Mouse (Mus musculus): ENCODE results near the gene Clic1.
"Not testable (repeated sequence)": the region's sequence is repeated elsewhere in the genome, so short reads cannot be mapped to it uniquely, and the experiment has no call there.

Gene Clic1

GRCm38 (mm10) chr17:35021163-35021808 lies 28.5 kb upstream of the Clic1 start:
- DNase-seq (ENCODE audit: low spot score in 2 of 2): peak; percentile 70 to 81

DNA sequence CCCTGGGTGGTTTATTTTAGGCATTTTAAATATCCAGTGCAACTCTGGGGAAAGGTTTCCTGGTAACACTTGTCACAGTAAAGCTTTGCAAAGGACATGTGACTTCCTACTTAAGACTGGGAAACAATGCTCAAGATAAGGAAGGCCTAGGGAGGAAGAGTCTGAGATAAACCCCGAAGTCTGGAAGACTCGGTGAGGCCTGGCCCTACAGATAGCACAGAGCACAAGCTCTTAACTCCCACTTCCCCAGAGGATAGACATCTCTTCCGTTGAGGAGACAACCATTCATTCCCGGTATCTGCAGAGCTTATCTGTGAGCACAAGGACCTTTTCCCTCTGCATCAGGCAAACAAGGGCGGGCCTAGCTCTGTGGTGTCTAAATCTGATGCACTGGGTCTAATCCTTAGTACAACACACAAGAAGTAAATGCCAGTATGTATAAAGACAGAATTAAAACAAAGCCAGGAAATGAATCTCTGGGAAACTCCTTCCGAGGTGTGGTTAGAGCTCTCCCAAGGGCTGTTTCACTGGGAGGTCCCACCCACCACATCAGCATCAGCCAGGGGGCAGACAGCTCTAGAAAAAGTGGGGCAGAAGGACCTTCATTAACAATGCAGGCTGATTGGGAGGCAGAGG lies 27.8 kb upstream of the Clic1 start:
- no peak for DNase-seq (ENCODE audit: low spot score in 2 of 2)

GRCm38 (mm10) chr17:35022541-35023060 lies 27.2 kb upstream of the Clic1 start:
- no peak for DNase-seq (ENCODE audit: low spot score in 2 of 2)

DNA sequence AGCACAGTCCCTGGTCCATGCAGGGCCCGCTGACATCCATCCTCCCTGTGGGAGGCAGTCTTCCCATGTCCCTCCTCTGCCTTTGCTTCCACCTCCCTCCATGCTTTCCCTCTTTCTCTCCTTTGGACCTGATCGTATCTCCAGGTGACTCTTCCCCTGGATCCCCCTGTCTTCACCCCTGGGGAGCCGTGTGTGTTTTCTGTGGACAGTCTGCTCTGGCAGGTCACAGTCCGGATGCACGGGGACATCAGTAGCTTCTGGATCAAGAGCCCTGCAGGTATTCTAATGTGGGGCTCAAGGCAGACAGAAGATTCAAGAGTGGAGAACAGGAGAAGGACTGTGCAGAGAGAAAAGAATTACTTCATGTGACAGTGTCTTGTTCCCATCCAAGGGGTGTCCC lies 26.5 kb upstream of the Clic1 start:
- no peak for DNase-seq (ENCODE audit: low spot score in 2 of 2)

GRCm38 (mm10) chr17:35023756-35024155 lies 26.0 kb upstream of the Clic1 start:
- DNase-seq (ENCODE audit: low spot score in 2 of 2): no peak

- DNase-seq (ENCODE audit: low spot score in 2 of 2): no peak
These were observed 25.5 kb upstream of the Clic1 start for GRCm38 (mm10) chr17:35024261-35024660.

GRCm38 (mm10) chr17:35024691-35025488 lies 24.9 kb upstream of the Clic1 start:
- DNase-seq (ENCODE audit: low spot score in 2 of 2): no peak

- DNase-seq (ENCODE audit: low spot score in 2 of 2): no peak
These were observed 23.6 kb upstream of the Clic1 start for GRCm38 (mm10) chr17:35026206-35026605.

DNA sequence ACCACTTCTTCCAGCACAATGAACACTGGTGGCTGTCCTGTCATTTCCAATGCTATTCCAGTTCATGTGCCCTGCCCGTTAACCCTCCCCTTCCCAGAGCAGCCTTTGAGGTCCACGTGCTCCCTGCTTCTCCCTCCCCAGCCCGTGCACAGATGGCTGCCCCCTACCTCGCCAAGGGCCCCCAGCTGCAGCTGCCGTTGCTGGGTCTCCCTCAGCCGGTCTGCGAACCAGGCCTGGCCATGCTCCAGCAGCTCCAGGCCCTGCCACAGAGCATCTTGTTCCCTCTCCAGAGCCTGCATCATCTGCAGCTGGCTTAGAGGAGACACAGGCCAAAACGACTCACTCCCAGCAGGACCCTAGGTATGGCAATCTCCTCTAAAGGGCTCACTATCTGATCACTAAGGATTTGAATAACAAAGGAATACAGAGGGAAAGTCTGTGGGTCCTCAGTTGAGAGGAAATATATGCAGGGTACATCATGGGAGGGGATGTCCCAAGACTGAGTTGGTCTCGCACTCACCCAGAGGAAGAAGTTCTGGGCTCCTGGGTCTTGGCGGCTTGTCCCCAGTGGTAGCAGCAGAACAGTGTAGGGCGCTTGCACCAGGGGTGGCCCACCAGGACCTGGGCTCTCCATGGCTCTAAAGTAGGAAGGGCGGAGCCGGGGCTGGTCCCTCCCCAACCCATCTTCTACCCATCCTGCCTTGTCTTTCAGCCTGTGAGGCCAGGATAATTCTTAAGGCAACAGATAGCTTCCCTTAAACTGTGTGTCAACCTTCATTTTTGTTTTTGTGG lies 22.3 kb upstream of the Clic1 start, which contains the start of gene Sapcd1:
Sapcd1 (minus strand) TSS at position 740 of the 792 bp plus-strand sequence.
- peak in 1 of 2 experiments; percentile 51 for DNase-seq (ENCODE audit: low spot score in 2 of 2)

DNA sequence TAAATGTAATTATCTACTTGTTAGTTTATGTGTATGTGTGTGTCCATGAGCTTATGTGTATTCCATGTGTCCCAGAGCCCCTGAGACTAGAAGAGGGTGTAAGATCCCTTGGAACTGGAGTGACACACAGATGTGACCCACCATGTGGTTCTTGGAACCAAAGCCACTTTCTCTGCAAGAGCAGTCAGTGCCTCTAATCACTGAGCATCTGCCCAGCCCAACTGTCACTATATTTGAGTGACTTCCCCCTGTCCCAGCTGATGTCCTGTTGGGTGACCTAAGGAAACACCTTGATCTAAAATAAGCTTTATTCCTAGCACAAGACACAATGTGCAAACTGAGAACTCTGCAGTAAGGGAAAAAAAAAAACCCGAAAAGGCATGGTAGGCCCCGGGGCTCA lies 21.5 kb upstream of the Clic1 start:
- DNase-seq (ENCODE audit: low spot score in 2 of 2): no peak

DNA sequence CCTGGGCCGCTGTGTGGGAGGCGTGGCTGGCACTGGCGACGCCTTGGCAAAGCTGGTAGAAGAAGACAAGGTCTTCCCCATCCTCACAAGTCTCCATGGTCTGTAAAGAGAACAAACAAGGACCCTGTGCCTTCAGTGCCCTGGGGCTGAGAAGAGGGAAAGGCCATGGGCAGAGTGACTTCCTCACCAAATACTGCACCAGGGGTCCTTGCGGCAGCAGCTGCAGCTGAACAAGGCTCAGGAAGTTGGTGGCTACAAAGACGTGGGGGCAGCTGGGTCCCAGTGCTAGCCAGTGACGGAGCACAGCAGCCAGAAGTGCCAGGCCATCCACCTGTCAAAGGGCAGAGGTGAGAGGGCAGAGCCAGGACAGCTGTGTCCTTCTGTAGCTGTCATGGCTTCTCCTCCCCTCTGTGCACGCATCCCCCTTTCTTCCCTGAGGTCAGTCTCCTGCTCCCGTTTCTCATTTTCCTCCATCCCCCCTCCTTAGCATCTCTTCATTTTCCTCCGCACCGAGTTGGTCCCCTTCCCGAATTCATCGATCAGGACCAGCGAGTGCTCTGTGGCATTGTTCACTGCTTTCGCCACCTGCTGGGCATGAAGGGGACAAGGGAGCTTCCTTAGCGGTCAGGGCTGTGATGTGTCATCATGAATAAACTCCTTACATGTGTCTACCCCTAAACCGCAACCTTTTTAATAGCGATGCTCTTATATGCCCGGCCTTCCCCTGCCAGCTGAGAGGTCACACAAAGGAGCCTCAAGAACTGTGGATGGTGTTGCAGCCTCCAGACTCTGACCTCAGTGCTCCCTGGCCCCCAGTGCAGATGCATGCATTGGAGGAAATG lies 19.9 kb upstream of the Clic1 start:
- DNase-seq (ENCODE audit: low spot score in 2 of 2): no peak

DNA sequence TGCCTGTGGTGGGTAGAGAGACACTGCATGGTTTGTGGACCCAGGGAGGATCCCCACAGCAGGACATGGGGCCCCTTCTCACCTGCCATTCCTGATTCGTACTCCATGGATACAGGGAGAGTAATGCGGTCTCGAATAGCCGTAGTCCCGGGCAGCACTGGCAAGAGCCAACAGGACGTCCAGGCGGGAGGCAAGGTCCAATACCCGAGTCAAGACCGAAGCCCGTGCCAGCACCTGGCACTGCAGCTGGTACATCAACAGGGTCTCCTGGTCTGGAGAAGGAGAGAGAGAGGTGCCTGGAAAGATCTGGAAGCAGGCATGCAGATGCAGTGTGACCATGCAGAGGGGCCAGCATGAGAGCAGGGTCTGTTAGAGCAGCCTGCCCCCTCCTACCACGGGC lies 18.5 kb upstream of the Clic1 start:
- DNase-seq (ENCODE audit: low spot score in 2 of 2): no peak

DNA sequence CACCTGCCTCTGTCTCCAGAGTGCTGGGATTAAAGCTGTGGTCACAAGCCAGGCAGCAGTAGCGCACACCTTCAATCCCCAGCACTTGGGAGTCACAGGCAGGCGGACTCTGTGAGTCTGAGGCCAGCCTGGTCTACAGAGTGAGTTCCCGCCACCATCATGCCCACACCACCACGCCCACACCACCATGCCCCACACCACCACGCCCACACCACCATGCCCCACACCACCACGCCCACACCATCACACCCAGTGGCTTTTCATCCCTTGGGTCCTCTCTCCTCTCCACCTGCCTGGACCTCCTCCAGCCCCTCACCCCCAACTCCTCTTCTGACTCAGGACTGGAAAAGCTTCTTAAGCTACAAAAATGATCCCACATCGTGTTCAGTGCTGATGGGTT lies 17.9 kb upstream of the Clic1 start:
- no peak for DNase-seq (ENCODE audit: low spot score in 2 of 2)

- no peak for DNase-seq (ENCODE audit: low spot score in 2 of 2)
These were observed 17.4 kb upstream of the Clic1 start for GRCm38 (mm10) chr17:35032323-35032870.

GRCm38 (mm10) chr17:35033703-35034102 lies 16.1 kb upstream of the Clic1 start:
- DNase-seq (ENCODE audit: low spot score in 2 of 2): not testable (repeated sequence)

DNA sequence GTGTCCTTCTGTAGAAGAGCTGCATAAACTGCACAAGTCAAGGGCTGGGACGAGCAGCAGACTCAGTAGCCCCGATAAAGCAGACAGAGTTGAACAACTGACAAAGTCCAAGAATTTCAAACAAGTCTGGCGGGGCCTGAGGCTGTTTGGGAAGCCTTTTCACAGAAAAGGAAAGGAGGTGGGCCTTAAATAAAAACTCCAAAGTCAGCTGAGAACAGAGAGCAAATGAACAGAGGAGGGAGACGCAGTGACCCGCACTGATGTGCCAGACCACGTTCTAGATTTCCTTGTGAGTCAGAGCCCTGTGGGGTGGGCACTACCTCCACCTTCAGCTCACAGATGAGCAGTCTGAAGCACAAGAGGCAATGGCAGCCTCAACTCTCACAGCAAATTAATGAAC lies 14.9 kb upstream of the Clic1 start:
- DNase-seq (ENCODE audit: low spot score in 2 of 2): no peak

DNA sequence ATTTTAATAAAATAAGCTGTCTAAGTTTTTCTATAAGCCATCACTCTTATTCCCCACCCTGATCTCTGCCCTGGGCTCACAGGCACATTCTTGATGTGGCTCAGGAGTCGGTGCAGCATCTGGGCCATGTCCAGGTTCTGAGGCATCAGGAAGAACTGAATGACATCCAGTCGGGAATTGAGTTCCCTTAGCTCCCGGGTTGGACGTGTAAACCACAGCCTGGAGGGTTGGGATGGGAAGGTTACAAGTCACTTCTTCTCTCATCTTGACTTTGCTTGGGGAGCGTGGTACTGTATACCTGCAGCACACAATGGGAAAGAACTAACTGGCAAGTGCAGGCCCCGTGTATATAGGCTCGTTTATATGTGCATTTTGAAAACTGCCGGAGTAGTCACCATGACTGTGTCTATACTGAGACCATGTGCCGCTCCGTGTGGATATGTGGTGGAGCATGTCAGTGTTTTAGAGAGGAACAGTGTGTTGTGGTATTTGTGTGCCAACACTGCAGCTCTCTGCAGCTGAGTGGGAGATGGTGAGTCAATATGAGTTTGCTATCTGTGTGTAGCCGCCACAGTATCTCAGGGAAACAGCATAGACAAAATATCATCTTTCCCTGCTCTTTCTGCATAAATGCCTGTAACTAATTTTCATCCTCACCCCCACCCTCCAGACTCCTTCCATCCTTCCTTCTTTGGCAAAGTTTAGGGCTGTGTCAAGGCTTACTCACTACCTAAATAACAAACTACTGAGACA lies 10.5 kb upstream of the Clic1 start:
- DNase-seq (ENCODE audit: low spot score in 2 of 2): no peak

DNA sequence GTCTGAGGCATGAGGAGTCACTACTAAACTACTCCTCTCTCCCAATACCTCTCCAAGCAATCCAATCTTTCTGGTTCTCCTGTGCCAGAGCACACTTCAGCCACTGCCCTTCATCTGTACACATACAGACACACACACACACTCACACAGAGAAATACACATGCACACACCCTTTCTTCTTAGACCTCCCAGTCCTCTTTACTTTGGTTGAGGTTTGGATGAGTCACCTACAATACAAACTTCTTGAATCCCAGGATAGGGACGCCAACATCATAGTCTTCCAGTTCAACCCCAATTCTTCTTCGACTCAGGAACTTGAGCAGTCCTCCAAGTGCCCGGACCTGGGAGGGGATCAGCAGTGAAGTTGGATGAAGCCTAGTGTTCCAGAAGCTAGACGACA lies 6.0 kb upstream of the Clic1 start:
- DNase-seq (ENCODE audit: low spot score in 2 of 2): no peak

- no peak for DNase-seq (ENCODE audit: low spot score in 2 of 2)
These were observed 4.6 kb upstream of the Clic1 start for GRCm38 (mm10) chr17:35044904-35045806.
